Mouse (Mus musculus) brown adipose tissue, adult 24 weeks (tissue): Measurements from ENCODE around the gene Fmnl3. TPM values are rescaled to one million over a fixed set of nuclear protein-coding genes. Genes with fewer than 3 reads are reported as not detected.

Experiments used
- H3K27ac ChIP-seq: fragments of 200-500 bp; replicated peaks from 2 replicates; pipeline ENCODE4 v1.5.1; 2012; ENCODE audit warnings: low read depth, mild to moderate bottlenecking, low read length
- H3K4me1 ChIP-seq: fragments of 200-500 bp; 2 replicates; pipeline ENCODE4 v1.6.1; 2012; ENCODE audit warnings: low read length, mixed read lengths; ENCODE audit not compliant: control insufficient read depth, insufficient read depth, insufficient read length
- H3K4me3 ChIP-seq: fragments of 200-500 bp; 2 replicates; pipeline ENCODE4 v1.5.1; 2012; ENCODE audit warnings: low read depth, mild to moderate bottlenecking, low read length, moderate library complexity; ENCODE audit not compliant: insufficient read depth
- polyA plus RNA-seq: library from polyadenylated mRNA; stranded (reverse); fragments of >200 nt; gene quantifications from 2 replicates; pipeline ENCODE4 v1.2.4, GENCODE M21; 2012; ENCODE audit not compliant: missing spikeins, insufficient read depth, insufficient read length

Gene Fmnl3
- polyA plus RNA-seq, 1 experiment: 3.6 TPM

DNA sequence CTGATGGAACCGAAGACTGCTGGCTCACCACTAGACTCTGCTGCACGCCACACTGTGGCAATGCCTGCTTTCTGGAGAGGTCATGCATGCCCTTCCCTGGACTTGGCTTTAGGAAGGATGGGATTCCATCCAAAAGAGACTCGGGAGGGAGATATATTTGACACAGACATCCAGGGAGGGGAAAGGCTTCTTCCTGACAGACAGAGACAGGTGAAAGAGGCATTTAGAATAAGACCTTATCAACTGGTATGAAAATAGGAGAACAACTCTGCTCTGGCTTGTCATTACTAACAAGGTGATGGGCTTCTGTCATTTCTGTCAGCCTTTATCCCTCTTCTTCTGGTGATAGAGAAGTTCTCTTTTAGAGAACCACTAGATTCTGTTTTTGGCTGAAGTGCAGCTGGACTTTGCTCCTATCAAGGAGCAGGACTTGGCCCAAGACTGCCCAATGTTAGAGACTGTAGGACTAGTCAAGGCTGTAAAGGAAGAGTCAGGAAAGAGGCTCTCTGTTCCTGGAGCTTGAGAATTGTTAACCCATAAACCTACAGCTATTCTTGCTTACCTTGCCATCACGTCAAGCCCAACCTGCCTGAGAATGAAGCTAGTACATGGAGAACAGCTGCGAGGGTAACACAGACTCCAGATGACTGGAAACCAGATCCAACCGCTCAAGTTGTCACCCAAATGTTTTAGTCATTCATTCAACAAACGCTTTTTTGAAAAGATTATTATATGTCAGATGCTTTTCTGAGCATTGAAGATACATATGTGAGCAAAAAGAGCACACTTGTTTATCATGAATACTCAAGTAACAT lies 1.5 kb upstream of the Fmnl3 start:
- Histone ChIP-seq H3K4me1 (no peaks in the 10 kb centered on the region), H3K27ac (no peak overlapping the region), H3K4me3 (no peak overlapping the region)

- peak overlapping the region; percentile 91 for H3K4me3 ChIP-seq
- peak overlapping the region; percentile 95 for H3K27ac ChIP-seq
- peaks cover 8% of the 10 kb centered on the region for H3K4me1 ChIP-seq
These were observed 701 bp downstream of the Fmnl3 start for GRCm38 (mm10) chr15:99369391-99370171.

- Histone ChIP-seq H3K4me1 (peaks cover 12% of the 10 kb centered on the region), H3K4me3 (peak overlapping the region; percentile 91), H3K27ac (0 out of 2 replicates have a peak overlapping the region, but pooled peaks have one; percentile 9)
These were observed 1.6 kb downstream of the Fmnl3 start for GRCm38 (mm10) chr15:99368583-99369266.

GRCm38 (mm10) chr15:99364921-99365320 lies 5.4 kb downstream of the Fmnl3 start:
- Histone ChIP-seq H3K4me1 (peaks cover 17% of the 10 kb centered on the region), H3K27ac (peak overlapping the region; percentile 19), H3K4me3 (no peak overlapping the region)

- H3K4me1 ChIP-seq: peaks cover 22% of the 10 kb centered on the region
- H3K4me3 ChIP-seq: peak overlapping the region; percentile 13; the same call in 1 of the 2 replicates
- H3K27ac ChIP-seq: peak overlapping the region; percentile 19
These were observed 6.2 kb downstream of the Fmnl3 start for GRCm38 (mm10) chr15:99364022-99364530.

- H3K4me3 ChIP-seq: no peak overlapping the region
- no peak overlapping the region for H3K27ac ChIP-seq
- H3K4me1 ChIP-seq: peaks cover 10% of the 10 kb centered on the region
These were observed 11.3 kb downstream of the Fmnl3 start for GRCm38 (mm10) chr15:99358952-99359351.

- H3K4me1 ChIP-seq: peaks cover 18% of the 10 kb centered on the region; the same call in 1 of the 2 replicates
- H3K4me3 ChIP-seq: no peak overlapping the region
These were observed 13.8 kb downstream of the Fmnl3 start for GRCm38 (mm10) chr15:99356462-99356861.

GRCm38 (mm10) chr15:99355660-99356059 lies 14.6 kb downstream of the Fmnl3 start:
- H3K4me1 ChIP-seq: peaks cover 22% of the 10 kb centered on the region; the same call in 1 of the 2 replicates
- H3K4me3 ChIP-seq: no peak overlapping the region
- H3K27ac ChIP-seq: no peak overlapping the region

More at GRCm38 (mm10) chr15:99356462-99356861, 13.8 kb downstream of the Fmnl3 start:
- no peak overlapping the region for H3K27ac ChIP-seq

DNA sequence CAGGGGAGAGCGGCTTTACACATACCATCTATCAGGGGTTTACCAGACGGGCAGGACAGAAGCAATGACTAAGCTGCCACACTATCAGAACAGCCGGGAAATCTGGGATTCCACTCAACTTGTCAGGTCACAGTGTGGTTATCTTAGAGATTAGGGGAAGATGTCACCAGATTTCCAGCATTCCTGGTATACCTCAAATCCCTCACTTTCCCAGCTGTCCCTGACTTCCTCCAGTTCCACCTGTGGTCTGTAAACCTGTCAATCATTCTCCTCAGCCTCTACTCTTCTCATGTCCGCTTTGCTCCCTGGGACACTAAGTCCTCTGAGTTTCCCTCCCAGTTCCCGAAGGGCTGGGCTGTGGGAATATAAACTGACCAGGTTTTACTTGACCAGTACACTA lies 18.0 kb downstream of the Fmnl3 start:
- Histone ChIP-seq H3K4me1 (peaks cover 21% of the 10 kb centered on the region; the same call in 1 of the 2 replicates), H3K4me3 (no peak overlapping the region), H3K27ac (no peak overlapping the region)

- Histone ChIP-seq H3K4me3 (no peak overlapping the region), H3K4me1 (peaks cover 26% of the 10 kb centered on the region; the same call in 1 of the 2 replicates), H3K27ac (no peak overlapping the region)
These were observed 18.7 kb downstream of the Fmnl3 start for GRCm38 (mm10) chr15:99351610-99352009.

- peaks cover 54% of the 10 kb centered on the region for H3K4me1 ChIP-seq
- H3K27ac ChIP-seq: peak overlapping the region; percentile 6; the same call in 1 of the 2 replicates
- no peak overlapping the region for H3K4me3 ChIP-seq
These were observed 25.3 kb downstream of the Fmnl3 start for GRCm38 (mm10) chr15:99344961-99345360.

GRCm38 (mm10) chr15:99344148-99344870 lies 26.0 kb downstream of the Fmnl3 start:
- Histone ChIP-seq H3K4me3 (no peak overlapping the region), H3K27ac (peak overlapping the region; percentile 46), H3K4me1 (peaks cover 59% of the 10 kb centered on the region)

DNA sequence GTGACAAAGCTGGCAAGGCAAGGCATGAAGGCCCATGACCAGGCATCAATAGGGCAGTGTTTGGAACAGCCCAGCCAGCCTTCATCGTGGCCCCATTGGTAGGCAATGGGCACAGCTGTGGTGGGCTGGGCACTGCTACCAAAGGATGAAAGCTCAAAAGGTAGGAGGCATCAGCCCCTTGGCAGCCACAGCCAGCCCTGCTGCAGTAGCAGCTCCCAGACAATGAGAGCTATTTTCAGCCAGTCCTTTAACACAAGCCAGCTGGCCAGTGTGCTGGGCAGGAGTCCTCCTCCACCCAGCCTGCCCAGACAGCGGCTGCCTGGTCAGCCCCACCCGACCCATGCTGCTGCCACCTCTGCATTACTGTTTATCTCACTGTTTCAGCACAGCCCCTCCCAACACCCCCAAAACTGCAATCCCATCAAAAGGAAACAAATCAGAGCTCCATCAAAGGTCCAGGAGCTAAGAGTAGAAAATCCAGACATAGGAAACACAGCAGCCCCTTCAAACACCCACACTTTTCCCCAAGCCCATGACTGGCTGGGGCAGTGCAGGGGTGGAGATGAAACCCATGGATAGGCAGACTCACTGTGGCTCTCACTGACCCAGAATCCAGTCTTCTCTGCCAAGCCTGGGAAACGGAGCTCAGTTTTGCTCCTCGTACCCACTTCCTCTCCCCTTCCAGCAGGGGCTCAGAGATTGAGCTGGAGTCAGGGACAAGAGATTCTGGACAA lies 26.7 kb downstream of the Fmnl3 start:
- Histone ChIP-seq H3K4me1 (peaks cover 61% of the 10 kb centered on the region), H3K4me3 (no peak overlapping the region), H3K27ac (peak overlapping the region; percentile 46)
